Mouse (Mus musculus) ZHBTc4 (cell line): Measurements from ENCODE around the gene Sele.

Source experiments
- DNase-seq: peaks from one replicate; pipeline ENCODE4 v3.0.0-alpha.2; 2011; ENCODE audit warnings: low read depth, low spot score

Sele gene

GRCm38 (mm10) chr1:164072001-164072400, 24.0 kb downstream of the Sele start:
- no peak for DNase-seq

- no peak for DNase-seq
Observed at GRCm38 (mm10) chr1:164073091-164073490, 25.1 kb downstream of the Sele start.

DNA sequence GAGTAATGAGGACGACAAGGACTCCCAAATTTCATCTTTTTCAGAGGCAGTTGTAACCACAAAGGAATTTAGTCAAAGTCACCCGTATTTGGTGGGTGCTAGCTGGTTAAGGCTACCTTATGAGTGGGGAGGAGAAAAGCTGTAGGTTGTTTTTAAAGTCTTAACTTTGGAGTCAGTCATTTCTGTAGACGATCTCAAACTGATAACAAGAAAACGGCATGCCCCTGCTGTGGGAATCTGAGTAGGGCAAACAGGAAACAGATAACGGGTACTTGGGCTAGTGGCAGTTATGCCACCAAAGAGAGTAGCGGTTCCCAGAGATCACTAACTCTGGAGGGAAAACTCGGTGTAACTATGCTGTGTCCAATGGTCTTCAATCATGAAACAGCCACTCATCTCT, 25.8 kb downstream of the Sele start:
- no peak for DNase-seq

DNA sequence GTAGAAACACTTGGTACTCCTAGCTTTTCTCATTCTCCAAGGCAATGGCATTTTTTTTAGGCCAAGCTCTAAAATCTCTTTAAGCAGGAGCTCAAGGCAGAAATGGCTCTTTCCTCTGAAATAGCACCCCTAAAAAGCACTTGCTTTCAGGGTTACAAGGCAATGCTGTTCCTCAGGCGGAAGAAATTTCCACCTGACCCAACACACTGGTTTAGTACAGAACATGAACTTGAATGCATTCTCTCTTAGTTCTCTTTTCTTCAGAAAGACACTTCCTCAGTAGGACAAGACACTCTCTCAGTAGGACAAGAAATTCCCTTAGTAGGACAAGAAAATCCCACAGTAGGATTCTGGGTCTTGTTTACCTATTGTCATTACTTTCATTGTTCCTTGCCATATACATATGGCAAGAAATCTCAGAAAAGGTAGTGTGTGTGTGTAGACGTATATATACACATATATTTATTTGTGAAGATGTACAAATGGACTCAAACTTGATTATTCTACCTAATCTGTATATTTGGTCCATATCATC, 26.6 kb downstream of the Sele start:
- DNase-seq, result no peak

GRCm38 (mm10) chr1:164075416-164075815, 27.4 kb downstream of the Sele start:
- no peak for DNase-seq

- DNase-seq, result no peak
Observed at GRCm38 (mm10) chr1:164076441-164076840, 28.4 kb downstream of the Sele start.

GRCm38 (mm10) chr1:164077031-164077430, 29.0 kb downstream of the Sele start:
- no peak for DNase-seq

GRCm38 (mm10) chr1:164078323-164078741, 30.3 kb downstream of the Sele start:
- DNase-seq, result no peak

DNA sequence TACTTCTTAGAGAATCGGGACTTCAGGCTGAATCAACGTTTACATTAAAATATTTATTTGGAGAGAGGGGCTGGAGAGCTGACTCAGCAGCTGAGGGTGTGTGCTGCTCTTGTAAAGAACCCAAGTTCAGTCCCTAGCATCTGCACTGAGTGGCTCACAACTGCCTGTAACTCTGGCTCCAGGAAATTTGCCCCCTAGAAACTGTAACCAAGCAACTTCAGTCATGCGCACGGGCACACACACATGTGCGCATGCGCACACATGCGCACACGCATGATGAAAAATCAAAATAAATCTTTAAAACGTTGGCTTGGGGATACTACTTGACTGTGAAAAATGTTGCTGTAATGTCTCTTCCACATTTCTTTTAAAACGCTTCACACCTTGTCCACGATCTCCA, 31.1 kb downstream of the Sele start:
- DNase-seq, result no peak

GRCm38 (mm10) chr1:164083046-164083445, 35.0 kb downstream of the Sele start:
- no peak for DNase-seq

DNA sequence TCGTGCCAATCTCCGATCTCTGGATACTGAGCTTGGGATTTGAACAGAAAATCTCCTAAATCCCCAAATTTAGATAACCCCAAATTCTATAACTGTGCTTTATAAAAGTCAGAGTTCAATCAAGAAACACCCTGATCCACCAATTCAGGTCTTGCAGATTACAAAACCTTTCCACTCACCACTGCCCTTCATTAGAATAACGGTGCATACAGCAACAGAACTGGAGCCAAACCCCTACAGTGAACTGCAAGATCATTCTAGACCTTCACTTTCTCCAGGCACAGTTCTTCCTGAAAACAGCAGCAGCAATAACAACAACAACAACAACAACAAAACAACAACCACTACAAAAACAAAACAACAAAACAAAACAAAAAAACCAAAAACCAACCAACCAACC, 38.8 kb downstream of the Sele start:
- no peak for DNase-seq

GRCm38 (mm10) chr1:164087872-164088271, 39.8 kb downstream of the Sele start:
- no peak for DNase-seq

DNA sequence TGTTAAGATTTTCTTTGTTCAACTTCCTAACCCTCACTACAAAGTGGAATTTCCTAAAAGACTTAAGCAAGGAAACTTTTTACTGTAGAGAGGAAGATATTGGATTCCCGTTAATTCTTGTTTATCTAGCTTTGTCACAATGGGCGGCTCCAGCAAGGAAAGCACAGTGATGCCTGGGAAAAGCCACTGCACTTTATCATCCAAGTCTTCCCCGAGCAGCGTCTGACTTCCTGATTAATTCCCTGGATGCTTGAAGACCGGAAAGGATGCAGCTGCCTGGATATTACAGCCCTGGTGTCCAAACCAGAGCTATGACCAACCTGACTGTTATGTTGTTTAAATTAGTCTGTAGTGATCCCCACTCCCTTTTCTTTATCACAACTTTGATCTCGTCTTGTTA, 48.7 kb downstream of the Sele start:
- no peak for DNase-seq

- DNase-seq, result no peak
Observed at GRCm38 (mm10) chr1:164097911-164098310, 49.9 kb downstream of the Sele start.

GRCm38 (mm10) chr1:164098372-164098771, 50.3 kb downstream of the Sele start:
- DNase-seq, result no peak
